Mouse (Mus musculus): Measurements from ENCODE around the gene Olfr960.

The Olfr960 gene

DNA sequence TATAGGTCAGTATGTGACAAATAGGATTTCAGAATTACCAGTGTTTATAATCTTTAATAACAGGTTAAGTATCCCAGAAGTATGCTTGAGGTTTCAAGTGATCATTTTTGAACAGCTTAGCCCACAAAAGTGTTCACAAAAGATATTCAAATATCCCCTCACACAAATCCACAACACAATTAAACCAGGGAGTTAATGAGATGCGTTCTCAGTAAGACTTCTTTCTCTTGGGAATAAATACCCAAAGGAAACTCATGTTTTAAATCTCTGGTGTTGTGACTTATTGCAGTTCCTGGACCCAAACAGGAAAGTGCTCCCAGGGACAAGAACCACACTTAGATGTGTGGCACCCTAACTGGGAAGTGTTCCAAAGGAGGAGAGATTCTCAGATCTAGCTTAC lies at the start of gene Olfr960:
TSS of gene Olfr960 (plus strand) at position 301 of the 400 bp plus-strand sequence.
- DNase-seq: no peak

DNA sequence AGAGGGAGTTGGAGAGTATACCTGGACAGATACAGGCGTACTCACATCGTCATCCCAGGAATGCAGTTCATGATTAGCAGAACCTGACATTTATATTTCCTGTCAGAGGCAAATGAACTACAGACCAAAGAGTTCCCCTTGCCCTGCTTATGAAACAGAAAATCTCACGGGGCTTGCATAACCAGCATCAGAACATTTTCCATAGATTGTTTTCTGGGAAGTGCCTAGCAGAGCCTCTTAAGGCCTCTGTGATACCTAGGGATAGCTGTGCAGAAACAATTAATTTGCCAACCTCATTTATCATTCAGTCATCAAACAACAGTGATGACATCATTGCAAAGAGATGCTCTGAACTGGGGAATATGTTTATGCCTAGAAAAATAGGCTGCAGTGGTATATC lies 45.7 kb upstream of the Olfr960 start, which contains the start of gene Olfr959:
TSS of gene Olfr959 (minus strand) at position 101 of the 400 bp plus-strand sequence.
- DNase-seq: no peak

DNA sequence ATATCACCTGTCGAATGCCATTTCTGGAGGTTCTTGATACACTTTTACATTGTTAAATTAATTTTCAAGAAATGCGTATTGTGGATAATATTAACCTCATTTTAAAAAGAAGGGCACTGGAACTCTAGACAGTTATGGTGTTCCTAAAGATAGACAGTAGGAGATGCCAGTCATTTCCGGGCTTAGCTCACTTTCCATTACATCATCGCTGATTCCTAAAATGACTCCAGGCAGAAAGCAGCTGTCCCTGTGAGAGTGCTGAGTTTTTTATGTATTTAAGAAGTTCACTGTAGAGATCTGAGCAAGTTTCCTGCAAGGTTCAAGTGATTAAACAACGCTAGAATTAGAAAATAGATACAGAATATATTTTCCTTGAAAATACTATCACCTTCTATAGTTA lies 44.1 kb upstream of the Olfr960 start:
- DNase-seq: no peak

DNA sequence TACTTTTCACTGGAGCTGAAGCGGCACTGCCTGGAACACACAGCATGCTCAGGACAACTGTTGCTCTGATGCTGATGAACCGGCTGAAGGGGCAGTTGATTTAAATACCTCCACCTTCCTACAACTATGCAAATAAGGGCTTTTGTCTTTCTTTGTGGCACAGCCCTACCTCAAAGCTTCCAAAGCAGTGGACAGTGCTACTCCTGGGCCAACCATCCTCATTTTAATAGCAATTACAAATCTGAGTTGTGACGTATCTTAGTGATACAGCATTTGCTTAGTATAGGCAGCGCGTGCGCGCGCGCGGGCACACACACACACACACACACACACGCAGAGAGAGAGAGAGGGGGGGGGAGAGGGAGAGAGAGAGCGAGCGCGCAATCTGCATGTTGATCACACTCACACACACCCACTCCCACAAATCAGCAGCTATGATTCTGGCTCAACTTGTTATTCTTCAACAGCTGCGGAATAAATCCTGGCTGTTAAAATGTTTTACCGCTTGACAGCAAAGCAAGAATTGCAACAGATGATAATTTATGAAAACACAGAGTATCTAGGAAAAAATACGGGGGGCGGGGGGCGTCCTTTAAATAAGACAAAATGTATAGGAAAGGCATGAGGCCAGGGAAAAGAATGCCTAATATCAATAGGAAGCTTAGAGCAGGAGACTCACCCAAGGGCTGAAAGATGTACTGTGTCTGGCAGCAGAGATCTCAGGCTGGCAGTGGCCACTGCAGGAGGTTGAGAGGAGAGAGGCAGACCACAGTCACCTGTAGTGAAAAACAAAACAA lies 18.4 kb upstream of the Olfr960 start:
- DNase-seq: peak; percentile 34

DNA sequence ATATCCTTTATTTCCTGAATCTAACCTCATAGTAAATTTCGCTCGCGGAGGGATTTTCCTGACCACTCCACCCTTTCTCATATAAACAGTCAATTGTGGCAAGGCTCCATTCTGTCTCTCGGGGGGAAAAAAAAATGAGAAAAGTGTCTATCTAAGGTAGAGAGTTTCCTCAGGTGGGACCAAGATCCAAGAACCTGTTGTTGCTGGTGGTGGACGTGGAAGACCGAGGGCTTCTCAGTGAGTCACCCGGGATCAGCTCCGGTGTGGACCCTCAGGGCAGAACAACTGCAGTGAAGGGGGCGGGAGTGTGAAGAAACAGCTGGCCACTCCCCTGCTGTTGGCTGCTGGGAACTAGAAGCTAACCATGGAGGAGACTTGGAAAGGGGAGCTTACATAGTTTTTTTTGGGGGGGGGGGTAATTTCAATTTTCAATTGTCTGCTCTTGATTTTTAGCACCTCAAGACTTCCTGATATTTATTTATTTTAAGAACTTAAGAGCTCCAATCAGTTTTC lies 17.8 kb upstream of the Olfr960 start:
- no peak for DNase-seq

DNA sequence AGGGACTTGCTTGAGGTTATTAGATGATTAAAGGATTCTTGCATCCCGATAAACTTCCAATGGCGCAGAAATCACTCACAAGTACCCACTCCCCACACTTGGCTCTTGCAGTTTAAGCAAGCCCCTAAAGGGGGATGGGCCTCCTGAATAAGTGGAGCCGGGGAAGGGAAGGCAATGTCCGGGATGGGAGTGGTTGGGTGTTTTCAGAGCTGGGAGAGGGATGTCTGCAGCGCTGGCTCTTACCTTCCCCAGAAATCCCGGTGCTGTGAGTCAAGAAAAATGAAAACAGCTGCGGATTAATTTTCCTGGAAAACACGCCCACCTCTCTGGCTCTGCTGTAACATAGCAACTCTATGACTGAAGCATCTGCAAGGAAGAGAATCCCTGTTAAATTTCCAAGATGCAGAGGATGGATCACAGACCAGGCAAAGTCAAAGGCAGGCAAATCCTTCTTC lies 17.1 kb upstream of the Olfr960 start, which contains the start of gene AW551984:
TSS of gene AW551984 (minus strand) at position 405 of the 455 bp plus-strand sequence.
- no peak for DNase-seq

DNA sequence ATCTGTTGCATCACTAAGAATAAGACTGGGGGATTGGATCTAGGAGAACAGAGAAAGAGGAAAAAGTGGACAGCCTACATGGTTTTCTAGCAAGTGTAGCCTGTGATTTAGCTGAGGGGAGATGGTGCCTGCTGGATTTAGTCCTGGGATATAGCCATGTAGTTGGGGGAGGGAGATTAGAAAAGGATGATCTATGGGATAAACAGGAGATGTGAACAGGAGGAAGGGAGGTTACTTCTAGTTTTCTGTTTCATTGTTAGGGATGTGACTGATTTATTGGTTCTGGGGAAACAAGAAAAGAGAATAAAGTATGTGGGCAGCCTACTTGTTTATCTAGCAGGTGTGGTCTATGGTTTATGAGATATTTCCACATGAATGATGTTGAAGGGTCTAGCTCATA lies 12.7 kb upstream of the Olfr960 start:
- no peak for DNase-seq

DNA sequence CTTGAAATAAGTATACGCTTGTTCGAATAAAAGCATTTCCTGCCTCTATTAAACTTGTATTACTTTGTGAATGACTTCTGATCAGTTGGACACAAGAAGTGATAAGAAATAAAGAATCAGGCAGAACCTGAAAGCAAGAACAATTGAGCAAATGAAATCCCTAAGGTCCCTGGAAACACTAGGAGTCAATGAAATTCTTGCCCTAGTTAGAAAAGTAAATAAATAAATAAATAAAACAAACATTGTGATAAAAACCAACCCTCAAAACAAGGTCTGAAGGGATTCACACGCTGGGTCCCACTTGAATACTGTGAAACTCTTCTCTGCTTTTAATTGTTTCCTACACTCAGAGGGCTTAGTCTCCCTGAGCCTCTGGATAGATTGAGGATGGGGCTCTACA lies 10.8 kb upstream of the Olfr960 start, which contains the start of gene Olfr148:
TSS of gene Olfr148 (plus strand) at position 301 of the 400 bp plus-strand sequence.
- DNase-seq: no peak

DNA sequence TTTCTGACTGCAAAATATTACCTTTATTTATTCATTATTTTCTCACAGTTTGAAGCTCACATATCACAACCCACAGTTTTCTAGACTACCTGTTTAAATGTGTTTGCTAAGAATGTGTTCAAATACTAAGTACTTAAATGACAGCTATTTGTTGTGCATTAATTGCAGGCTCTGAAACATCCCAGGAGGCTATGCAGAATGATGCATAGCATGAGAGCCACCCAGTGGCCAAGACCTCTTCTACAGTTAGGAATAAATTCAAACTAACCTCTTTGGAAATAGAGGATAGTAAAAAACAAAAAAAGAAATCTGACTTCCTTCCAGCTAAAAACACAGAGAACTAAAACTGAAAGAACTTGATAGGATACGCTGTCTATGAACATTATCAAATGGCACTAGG lies 9.2 kb upstream of the Olfr960 start:
- DNase-seq: no peak

DNA sequence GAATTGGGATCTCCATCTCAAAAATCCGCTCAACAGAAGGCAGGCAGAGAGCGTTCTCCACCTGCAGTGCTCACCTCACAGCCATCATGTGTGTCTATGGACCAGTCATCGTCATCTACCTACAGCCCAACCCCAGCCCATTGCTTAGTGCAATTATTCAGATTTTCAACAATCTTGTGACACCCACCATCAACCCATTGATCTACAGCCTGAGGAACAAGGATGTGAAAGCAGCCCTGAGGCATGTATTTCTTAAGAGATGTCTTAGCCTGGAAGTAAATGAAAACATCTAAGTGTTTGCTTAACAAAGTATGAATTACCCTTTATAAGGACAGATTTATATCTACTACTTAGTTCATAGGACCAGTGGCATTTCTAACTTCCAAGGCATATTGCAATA lies 2.6 kb downstream of the Olfr960 start:
- DNase-seq: no peak

DNA sequence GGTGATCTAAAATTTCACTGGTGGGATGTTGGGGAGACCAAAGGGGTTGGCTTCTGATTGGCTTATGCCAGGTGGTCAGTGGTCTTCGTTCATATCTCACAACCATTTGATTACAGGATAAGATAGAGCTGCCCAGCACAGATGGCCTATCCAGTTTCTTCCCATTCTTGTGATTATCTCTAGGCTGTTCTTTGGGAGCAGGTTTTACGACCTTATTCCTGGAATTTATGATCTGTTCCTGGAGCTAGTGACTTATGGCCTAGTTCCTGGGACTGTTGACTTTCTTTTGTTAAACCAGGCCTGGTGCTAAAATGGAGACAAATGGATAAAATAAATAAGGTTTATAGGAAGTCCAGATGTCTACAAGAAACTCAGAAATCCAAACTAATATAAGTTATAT lies 3.5 kb downstream of the Olfr960 start:
- no peak for DNase-seq

DNA sequence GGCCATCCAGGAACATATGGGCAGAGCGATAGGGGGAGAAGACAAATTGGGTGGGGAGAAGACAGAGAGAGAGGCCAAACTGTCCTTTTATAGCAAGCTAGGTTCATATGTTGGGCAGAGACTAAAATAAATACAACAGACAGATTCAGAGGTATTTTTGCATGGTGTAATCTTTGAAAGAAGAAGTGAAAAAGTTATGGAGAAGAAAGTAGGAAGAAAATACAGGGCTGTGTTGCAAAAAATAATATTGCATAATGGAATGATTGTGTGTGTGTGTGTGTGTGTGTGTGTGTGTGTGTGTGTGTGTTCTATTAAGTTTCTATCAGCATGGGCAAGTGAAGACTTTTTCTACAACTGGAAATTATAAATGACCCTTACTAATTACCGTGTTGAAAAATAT lies 7.9 kb downstream of the Olfr960 start:
- no peak for DNase-seq

DNA sequence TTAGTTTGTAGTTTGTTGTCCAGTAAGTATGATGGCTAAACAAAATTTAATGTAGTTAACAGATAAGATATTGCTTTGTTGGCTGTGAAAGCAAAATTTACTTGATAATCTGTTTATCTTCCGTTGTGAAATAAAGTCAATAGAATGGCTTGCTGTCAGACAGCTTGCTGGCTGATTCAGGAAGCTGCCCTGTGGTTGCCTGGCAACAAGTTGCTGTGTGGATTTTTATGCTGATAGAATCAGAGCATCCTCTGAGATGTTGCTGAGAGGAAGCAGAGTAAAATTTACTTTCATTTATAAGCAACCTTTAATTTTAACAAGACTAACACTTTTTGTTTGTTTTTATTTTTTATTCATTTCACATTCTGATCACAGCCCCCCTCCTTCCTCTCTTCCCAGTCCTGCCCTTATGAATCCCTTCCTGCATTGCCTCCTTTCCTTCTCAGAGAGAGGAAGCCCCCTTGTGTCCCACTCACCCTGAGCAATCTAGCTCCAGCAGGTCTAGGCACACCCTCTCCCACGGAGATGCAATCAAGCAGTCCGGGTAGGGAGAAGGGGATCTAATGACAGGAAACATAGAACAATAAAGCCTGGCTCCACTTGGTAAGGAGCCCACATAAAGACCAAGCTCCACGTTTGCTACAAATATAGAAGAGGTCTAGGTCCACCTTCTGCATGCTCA lies 12.9 kb downstream of the Olfr960 start:
- DNase-seq: peak; percentile 52

DNA sequence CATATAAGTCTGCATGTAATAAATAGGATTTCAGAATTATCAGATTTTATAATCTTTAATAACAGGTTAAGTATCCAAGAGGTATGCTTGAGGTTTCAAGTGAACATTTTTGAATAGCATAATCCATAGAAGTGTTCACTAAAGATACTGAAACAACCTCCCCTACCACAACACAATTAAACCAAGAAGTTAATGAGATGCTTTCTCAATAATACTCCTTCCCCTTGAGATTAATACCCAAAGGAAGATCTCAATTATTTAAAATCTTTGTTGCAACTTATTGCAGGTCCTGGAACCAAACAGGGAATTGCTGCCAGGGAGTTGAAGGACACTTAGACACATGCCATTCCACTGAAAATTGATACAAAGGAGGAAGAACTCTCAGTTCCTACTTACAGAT lies 23.6 kb downstream of the Olfr960 start, which contains the start of gene Olfr961:
TSS of gene Olfr961 (plus strand) at position 301 of the 400 bp plus-strand sequence.
- no peak for DNase-seq

DNA sequence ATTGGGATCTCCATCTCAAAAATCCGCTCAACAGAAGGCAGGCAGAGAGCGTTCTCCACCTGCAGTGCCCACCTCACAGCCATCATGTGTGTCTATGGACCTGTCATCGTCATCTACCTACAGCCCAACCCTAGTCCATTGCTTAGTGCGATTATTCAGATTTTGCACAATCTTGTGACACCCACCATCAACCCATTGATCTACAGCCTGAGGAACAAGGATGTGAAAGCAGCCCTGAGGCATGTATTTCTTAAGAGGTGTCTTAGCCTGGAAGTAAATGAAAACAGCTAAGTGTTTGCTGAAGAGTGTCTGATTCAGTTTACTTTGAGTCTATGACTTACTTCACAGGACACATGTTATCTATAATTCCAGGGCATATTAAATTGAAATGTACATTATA lies 26.2 kb downstream of the Olfr960 start:
- DNase-seq: no peak

DNA sequence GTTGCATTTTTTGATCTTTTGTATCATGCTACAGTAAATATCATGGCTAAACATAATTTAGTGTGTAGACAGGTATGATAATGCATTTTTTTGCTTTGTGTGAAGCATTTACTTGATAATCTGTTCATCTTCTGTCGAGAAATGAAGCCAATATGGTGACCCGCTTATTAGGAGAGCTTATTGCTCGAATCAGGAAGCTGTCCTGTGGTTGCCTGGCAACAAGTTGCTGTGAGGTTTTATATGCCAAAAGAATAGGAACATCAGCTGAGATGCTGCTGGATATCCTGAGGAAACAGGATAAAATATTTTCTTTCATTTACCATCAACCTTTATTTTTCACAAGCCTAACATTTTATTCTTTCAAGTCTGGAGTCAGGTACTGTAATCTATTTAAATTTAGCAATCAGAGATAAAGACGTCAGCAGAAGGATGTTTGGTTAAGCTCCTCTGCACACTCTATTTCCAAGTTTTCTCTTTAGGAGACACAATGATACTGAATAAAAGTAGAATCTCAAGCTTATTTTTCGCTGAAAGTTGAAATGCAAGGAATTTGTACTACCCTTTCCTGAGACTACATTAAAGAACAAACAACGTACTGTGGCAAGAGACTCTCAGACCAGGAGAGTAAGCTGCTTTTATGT lies 33.7 kb downstream of the Olfr960 start:
- DNase-seq: peak; percentile 44

DNA sequence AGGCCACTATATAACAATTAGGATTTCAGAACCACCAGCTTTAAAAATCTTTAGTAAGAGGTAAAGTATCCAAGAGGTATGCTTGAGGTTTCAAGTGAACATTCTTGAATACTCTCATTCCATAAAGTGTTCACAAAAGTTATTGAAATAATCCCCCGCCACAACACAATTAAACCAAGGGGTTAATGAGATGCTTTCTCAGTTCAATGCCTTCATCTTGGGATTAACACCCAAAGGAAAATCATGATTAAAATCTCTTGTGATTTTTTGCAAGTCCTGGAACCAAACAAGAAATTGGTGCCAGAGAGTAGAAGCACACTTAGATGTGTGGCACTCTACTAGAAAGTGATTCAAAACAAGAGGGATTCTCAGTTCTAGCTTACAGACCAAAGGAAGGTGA lies 45.7 kb downstream of the Olfr960 start, which contains the start of gene Olfr963:
TSS of gene Olfr963 (plus strand) at position 301 of the 400 bp plus-strand sequence.
- DNase-seq: no peak

DNA sequence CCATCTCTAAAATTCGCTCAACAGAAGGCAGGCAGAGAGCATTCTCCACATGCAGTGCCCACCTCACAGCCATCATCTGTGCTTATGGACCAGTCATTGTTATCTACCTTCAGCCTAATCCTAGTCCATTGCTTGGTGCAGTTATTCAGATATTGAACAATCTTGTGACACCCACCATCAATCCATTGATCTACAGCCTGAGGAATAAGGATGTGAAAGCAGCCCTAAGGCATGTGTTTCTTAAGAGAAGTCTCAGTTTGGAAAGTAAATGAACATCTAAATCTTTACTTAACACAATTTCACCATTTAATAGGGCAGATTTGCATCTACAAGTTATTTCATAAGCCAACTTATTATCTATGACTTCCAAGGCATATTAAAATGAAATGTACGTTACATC lies 48.5 kb downstream of the Olfr960 start:
- DNase-seq: no peak
